Mouse (Mus musculus) left cerebral cortex, adult 2 months (tissue): ENCODE measurements around the gene Tchp. TPM values are rescaled to one million over a fixed set of nuclear protein-coding genes. Genes with fewer than 3 reads are reported as not detected.

Experiments
- DNase-seq, 2 experiments: peaks; one replicate each; pipeline ENCODE4 v3.0.0; 2021 to 2022; ENCODE audit warnings: low spot score in 2 of 2, mixed read lengths in 1 of 2; ENCODE audit errors: extremely low spot score in 1 of 2
- H3K27ac ChIP-seq: fragments of 200-600 bp; 2 replicates; pipeline ENCODE4 v1.8.1; 2022
- H3K4me3 ChIP-seq: fragments of 200-600 bp; 2 replicates; pipeline ENCODE4 v1.8.1; 2022
- CTCF ChIP-seq: fragments of 200-600 bp; IDR thresholded peaks from 2 replicates; pipeline ENCODE4 v1.8.1; 2022; ENCODE audit warnings: antibody characterized with exemption, mild to moderate bottlenecking, moderate library complexity
- intact Hi-C: fragments of 180-260 bp; cut with DNase I; formaldehyde crosslinking; loops from one replicate; pipeline ENCODE4 v1.15.1; 2025
- long read RNA-seq, 2 experiments: library from polyadenylated mRNA; stranded (forward); transcript quantifications; one replicate each; pipeline ENCODE4 v2.0.0; 2021; ENCODE audit warnings: borderline mapping rate in 2 of 2
- total RNA-seq, 2 experiments: library from RNA; stranded (reverse); gene quantifications; 2 replicates each; pipeline ENCODE4 v1.2.3; 2021

Gene Tchp
- total RNA-seq: 10 to 100 TPM; 13.9 to 15.6 TPM
- long read RNA-seq, experiment 1, transcript Tchp-201 (13 exons, 2,882 nt): major isoform, 12 of 18 reads
- long read RNA-seq, experiment 1, partial matches to known transcripts: 1 of 18 reads
- long read RNA-seq, experiment 1, other reads (novel, unspliced or antisense): 4 of 18 reads
- long read RNA-seq, experiment 2, transcript Tchp-201 (13 exons, 2,882 nt): major isoform, 5 of 17 reads
- long read RNA-seq, experiment 2, partial matches to known transcripts: 2 of 17 reads
- long read RNA-seq, experiment 2, other reads (novel, unspliced or antisense): 8 of 17 reads

- DNase-seq: peak; percentile 94 to 97
- Histone ChIP-seq H3K27ac (0 out of 2 replicates have a peak within 1 kb of the TSS, but pooled peaks have one; percentile 50), H3K4me3 (peak within 1 kb of the TSS; percentile 76)
- TF ChIP-seq CTCF: peak; percentile 78
- intact Hi-C loops: loop anchor here (1.0 kb wide), 1 partner anchor 66 kb away; no protein-coding TSS in a partner anchor
Measured at GRCm38 (mm10) chr5:114707265-114708068, at the start of gene Tchp. Gene Tchp (plus strand): TSS chr5:114707760.

DNA sequence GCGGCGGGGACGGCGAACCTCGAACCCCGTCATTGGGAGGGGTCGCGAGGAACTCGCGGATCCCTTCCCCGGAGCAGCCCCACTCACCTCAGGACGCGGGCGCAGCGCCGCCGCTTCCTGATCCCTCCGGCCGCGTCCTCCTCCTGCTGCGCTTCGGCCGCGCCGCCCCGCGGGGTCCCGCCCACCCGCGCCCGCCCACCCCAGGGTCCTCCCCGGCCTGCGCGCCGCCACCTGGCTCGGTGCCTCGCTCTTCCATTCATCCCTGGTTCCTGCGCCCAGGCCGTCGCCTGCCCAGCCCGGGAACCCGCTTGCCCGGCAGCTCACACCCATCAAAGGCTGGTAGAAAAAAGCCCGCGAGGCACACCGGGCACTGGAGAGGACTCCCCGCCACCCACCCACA is 49.3 kb upstream of the Tchp start, which contains the start of gene Trpv4:
Gene Trpv4 (minus strand): TSS at position 167 of the 400 bp plus-strand sequence.
- no peak for DNase-seq
- no peak for TF ChIP-seq CTCF
- Histone ChIP-seq H3K4me3 (peak within 1 kb of the TSS; percentile 39), H3K27ac (no peak within 1 kb of the TSS)
- intact Hi-C loops: no loop called here

DNA sequence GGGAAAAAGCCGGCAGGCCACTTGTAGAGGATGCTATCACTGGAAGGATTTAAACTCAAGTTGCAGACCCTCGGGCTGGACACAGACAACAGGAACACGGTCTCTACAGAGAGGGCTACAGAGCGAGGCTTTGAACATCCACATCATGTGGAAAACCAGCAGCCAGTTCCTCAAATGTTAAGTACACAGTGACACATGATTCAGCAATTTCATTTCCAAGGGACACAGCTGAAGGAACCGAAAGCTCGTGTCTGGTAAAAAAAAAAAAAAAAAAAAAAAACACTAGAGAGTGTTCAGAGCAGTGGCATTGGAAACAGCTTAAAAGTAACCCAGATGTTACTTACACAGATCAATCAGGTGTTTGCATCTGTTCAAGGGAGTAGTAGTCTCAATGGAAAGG is 46.5 kb upstream of the Tchp start:
- no peak overlapping the region for H3K4me3 ChIP-seq
- intact Hi-C loops: loop anchor here (5.0 kb wide), 1 partner anchor 34 kb away; no protein-coding TSS in a partner anchor
- no peak for TF ChIP-seq CTCF
- DNase-seq: no peak
- no peak overlapping the region for H3K27ac ChIP-seq

GRCm38 (mm10) chr5:114664139-114664538 is 43.4 kb upstream of the Tchp start:
- Histone ChIP-seq H3K27ac (no peak overlapping the region), H3K4me3 (no peak overlapping the region)
- no peak for DNase-seq
- no peak for TF ChIP-seq CTCF
- intact Hi-C loops: loop anchor here (5.0 kb wide), 1 partner anchor 37 kb away; no protein-coding TSS in a partner anchor

- Histone ChIP-seq H3K27ac (no peak overlapping the region), H3K4me3 (no peak overlapping the region)
- no peak for DNase-seq
- TF ChIP-seq CTCF: no peak
- intact Hi-C loops: loop anchor here (5.0 kb wide), 2 partner anchors 37 to 282 kb away; partner anchors contain the start of genes Kctd10 and Ube3b
Measured at GRCm38 (mm10) chr5:114664750-114665149, 42.8 kb upstream of the Tchp start.

- H3K4me3 ChIP-seq: no peak overlapping the region
- DNase-seq: no peak
- intact Hi-C loops: loop anchor here (1.0 to 5.0 kb wide), 3 partner anchors 25 to 284 kb away; partner anchors contain the start of genes Kctd10 and Ube3b
- TF ChIP-seq CTCF: no peak
- H3K27ac ChIP-seq: no peak overlapping the region
Measured at GRCm38 (mm10) chr5:114666659-114667058, 40.9 kb upstream of the Tchp start.

GRCm38 (mm10) chr5:114667228-114667856 is 40.2 kb upstream of the Tchp start:
- DNase-seq: peak; percentile 97 to 100
- peak; percentile 100 for TF ChIP-seq CTCF
- Histone ChIP-seq H3K27ac (peak overlapping the region; percentile 75), H3K4me3 (peak overlapping the region; percentile 23)
- intact Hi-C loops: loop anchor here (1.0 to 5.0 kb wide), 3 partner anchors 24 to 285 kb away; partner anchors contain the start of genes Kctd10 and Ube3b

DNA sequence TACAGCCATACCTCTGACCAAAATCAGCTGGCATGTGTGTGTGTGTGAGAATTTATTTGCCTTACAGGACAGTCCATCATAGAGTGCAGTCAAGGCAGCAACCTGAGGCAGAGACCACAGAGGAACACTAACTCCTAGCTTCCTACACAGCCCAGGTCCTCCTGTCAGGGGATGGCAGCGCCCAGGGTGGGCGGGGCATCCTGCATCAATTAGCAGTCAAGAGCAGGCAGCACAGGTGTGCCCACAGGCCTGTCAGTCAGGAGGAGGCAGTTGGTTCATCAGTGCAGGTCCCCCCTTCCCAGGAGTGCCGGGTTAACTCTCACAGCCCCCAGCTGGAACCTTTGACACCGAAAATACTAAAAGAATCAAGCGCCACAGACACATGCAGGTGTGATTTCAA is 38.5 kb upstream of the Tchp start:
- no peak for TF ChIP-seq CTCF
- intact Hi-C loops: loop anchor here (5.0 kb wide), 1 partner anchor 287 kb away; the partner anchor contains the start of genes Kctd10 and Ube3b
- H3K27ac ChIP-seq: no peak overlapping the region
- DNase-seq: no peak
- no peak overlapping the region for H3K4me3 ChIP-seq

DNA sequence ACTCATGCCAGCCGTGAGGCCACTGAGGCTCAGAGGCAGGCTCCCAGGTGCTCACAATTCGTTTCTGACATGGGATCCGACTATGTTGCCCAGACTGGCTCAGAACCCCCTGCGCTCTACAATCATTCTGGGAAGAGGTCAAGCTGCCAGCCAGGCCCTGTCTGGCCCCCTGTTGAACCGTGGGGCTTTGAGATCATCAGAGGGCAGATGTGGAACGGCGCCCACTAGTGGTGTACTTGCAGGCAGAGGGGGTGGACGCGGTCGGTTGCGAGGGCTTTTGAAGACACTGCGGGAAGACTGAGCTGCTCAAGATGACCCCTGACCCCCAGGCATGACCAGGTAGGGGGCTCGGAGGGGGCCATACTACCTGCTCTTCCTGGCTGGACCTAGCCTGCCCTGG is 34.4 kb upstream of the Tchp start:
- TF ChIP-seq CTCF: peak; percentile 9
- Histone ChIP-seq H3K4me3 (no peak overlapping the region), H3K27ac (no peak overlapping the region)
- no peak for DNase-seq
- intact Hi-C loops: no loop called here

- Histone ChIP-seq H3K27ac (no peak overlapping the region), H3K4me3 (no peak overlapping the region)
- no peak for DNase-seq
- TF ChIP-seq CTCF: no peak
- intact Hi-C loops: no loop called here
Measured at GRCm38 (mm10) chr5:114674594-114674993, 33.0 kb upstream of the Tchp start.

GRCm38 (mm10) chr5:114679841-114680591 is 27.5 kb upstream of the Tchp start:
- TF ChIP-seq CTCF: no peak; the same call in 1 of the 2 replicates
- peak overlapping the region; percentile 36; the same call in 1 of the 2 replicates for H3K27ac ChIP-seq
- H3K4me3 ChIP-seq: no peak overlapping the region
- DNase-seq: peak in 1 of 2 experiments; percentile 33
- intact Hi-C loops: no loop called here
